Mouse (Mus musculus) bone marrow macrophage, adult 2 months (primary cell): Measurements from ENCODE around the gene Ctnnd2. TPM values are rescaled to one million over a fixed set of nuclear protein-coding genes. Genes with fewer than 3 reads are reported as not detected.

ENCODE experiments used
- H3K27ac ChIP-seq: 2 replicates; pipeline ENCODE4 v1.5.1; 2012; ENCODE audit warnings: low read depth, low read length; ENCODE audit not compliant: insufficient read depth
- H3K4me1 ChIP-seq: 2 replicates; pipeline ENCODE4 v1.6.1; 2012; ENCODE audit warnings: low read length; ENCODE audit not compliant: control insufficient read depth, insufficient read depth
- H3K4me3 ChIP-seq: 2 replicates; pipeline ENCODE4 v1.5.1; 2012; ENCODE audit warnings: mild to moderate bottlenecking, low read length, moderate library complexity; ENCODE audit not compliant: insufficient read depth
- CTCF ChIP-seq: IDR thresholded peaks from 2 replicates; pipeline ENCODE4 v1.5.1; 2012; ENCODE audit warnings: low read depth, mild to moderate bottlenecking, low read length, moderate library complexity
- POLR2A ChIP-seq: IDR thresholded peaks from 2 replicates; pipeline ENCODE4 v1.6.1; 2012; ENCODE audit warnings: mild to moderate bottlenecking, low read depth, low read length, borderline replicate concordance
- polyA plus RNA-seq: library from polyadenylated mRNA; stranded (reverse); fragments of >200 nt; gene quantifications from 2 replicates; pipeline ENCODE4 v1.2.4, GENCODE M21; 2012; ENCODE audit not compliant: missing spikeins, insufficient read depth, insufficient read length

The Ctnnd2 gene
- polyA plus RNA-seq, 1 experiment = 0.58 TPM

DNA sequence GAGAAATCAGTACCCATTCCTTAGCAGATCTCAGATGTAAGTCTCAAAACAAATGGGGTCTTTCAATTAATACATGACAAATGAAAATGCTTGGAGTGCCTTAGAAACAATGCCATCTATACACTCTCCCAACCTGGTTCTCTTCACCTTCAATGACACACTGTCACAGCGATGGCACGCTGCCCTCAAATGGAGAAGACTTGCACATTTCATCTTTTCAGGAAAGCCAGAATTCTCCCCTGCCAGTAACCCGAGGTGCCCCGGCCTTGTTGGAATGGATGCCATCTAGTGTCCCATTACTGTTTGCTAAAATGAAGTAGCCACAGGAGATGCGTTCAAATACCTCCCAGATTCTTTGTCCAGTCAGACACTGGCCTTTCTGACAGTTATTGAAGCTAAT, 525.0 kb downstream of the Ctnnd2 start:
- TF ChIP-seq CTCF (no peak), POLR2A (no peak)
- Histone ChIP-seq H3K4me1 (no peaks in the 10 kb centered on the region), H3K4me3 (no peak overlapping the region), H3K27ac (no peak overlapping the region)

DNA sequence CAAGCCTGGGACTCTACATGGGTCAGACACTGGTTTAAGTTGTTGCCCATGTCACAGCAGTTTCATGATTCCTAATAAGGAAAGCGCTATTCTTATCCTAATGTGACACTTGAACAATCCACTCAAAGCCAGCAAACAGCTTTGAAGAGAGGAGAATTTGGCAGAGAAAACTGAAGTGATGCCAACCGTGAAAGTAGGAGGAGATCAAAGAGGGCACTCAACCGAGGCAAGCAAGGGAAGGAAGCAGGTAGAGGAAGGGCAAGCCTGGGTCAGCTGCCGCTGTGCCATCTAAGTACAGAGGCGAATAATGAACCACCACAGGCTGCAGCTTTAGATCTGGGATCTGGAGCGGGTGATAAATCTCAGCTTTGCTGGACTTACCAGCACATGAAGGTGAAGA, 528.4 kb downstream of the Ctnnd2 start:
- H3K4me3 ChIP-seq = no peak overlapping the region
- H3K27ac ChIP-seq = no peak overlapping the region
- TF ChIP-seq POLR2A (no peak), CTCF (no peak)
- H3K4me1 ChIP-seq = no peaks in the 10 kb centered on the region

DNA sequence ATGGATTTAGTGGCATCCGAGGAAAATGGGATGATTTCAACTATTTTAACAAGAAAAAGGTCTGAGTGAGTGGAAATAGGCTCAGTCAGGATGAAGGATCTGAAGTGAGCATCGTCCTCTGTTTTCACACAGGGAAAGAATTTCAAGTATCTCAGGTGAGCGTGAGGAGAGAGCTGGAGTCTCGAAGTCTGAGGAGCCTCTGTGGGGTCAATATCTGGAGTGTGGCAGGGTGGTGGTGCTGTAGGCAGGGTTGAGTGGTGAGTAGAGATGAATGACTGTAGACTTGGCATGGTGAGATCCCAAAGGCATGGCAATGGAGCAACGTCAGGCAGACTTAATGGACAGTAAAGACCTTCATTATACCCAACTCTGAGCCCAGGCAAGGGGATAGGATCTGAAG, 529.2 kb downstream of the Ctnnd2 start:
- no peak overlapping the region for H3K27ac ChIP-seq
- H3K4me1 ChIP-seq = no peaks in the 10 kb centered on the region
- TF ChIP-seq CTCF = no peak
- H3K4me3 ChIP-seq = no peak overlapping the region

DNA sequence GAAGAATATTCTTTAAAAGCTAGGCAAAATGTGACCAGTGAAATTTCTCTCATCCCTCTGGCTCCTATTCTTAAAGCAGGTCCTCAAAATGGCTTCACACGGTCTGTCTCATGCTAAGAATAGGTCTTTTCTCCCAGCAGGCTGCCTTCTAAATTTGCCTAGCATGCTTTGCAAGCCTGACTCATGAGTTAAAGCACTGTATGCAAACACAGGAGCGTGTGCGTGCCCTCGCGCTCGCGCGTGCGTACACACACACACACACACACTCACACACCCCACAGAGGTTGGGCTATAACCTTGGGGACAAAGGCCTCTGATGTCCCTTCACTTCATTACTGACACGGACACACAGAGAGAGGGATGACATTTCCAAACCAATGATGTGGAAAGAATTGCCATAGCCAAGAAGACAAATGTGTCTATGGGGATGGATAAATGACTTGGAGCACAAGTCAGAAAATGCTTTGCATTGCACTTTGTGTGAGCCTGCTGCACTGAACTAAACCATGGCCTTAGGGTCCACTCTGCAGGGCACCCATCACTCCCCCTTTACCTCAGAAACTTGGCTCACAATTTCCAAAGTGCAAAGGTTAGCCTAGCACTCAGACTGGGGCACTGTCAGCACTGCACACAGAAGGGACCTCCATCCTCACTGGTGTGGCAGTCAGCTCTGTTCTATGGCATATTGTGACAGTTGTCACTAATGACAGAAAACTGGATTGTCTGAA, 536.8 kb downstream of the Ctnnd2 start:
- TF ChIP-seq POLR2A (no peak), CTCF (no peak)
- H3K27ac ChIP-seq = no peak overlapping the region
- no peak overlapping the region for H3K4me3 ChIP-seq
- H3K4me1 ChIP-seq = no peaks in the 10 kb centered on the region

DNA sequence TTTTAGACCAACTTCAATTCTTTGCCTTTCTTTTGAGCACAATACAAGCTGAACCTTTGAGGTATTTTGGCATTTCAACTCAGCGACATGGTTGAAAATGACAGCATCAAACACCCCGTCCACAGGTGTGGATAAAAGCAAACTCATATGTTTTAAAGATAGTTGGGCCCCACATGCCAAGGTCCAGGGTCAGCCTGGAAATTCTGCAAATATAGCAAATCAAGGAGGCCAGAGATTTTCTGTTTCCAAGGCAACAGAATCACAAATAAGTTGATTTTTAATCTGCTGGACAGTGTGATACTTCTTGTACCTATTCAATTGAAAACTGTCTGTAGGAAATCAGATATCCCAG, 537.3 kb downstream of the Ctnnd2 start:
- TF ChIP-seq POLR2A = no peak
- no peak for TF ChIP-seq CTCF
- Histone ChIP-seq H3K27ac (no peak overlapping the region), H3K4me3 (no peak overlapping the region), H3K4me1 (no peaks in the 10 kb centered on the region)

DNA sequence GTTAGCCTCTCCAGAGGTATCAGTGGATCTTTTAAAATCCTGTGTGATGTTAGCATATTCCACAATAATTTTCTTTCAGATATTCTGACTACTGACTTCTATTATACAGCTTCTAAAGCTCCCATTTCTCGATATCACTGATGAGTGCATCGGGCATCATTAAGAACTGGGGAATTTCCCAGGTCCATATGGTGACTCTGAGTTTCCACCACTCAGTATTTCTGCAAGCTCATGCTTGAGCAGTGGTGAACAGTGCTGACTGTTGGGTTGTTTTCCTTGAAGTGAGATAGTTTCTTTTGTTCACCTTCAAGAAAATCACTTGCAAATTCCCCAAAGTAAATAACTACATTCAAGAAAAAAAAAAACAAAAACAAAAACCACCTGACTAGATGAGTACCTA, 542.4 kb downstream of the Ctnnd2 start:
- no peak overlapping the region for H3K27ac ChIP-seq
- H3K4me3 ChIP-seq = no peak overlapping the region
- H3K4me1 ChIP-seq = no peaks in the 10 kb centered on the region
- no peak for TF ChIP-seq POLR2A
- no peak for TF ChIP-seq CTCF

DNA sequence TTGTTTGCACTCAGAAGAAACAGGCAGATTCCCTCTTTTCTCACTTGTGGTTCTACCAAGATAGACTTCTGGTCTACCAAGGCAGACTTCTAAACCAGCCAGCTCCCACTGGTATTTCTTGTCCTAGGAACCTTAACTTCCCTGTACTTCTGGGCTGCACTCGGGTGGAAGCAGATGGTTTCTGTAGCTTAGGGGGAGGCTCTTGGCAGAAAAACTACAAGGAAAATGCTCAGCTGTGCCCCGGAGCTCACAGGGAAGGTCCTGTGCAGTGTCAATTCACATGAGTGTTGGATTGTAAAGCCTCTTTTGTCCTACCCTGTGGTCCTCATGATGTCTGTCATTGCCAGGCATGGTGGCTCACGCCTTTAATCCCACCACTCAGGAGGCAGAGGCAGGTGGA, 546.4 kb downstream of the Ctnnd2 start:
- Histone ChIP-seq H3K4me3 (no peak overlapping the region), H3K4me1 (no peaks in the 10 kb centered on the region), H3K27ac (no peak overlapping the region)
- TF ChIP-seq CTCF = no peak
- TF ChIP-seq POLR2A = no peak

DNA sequence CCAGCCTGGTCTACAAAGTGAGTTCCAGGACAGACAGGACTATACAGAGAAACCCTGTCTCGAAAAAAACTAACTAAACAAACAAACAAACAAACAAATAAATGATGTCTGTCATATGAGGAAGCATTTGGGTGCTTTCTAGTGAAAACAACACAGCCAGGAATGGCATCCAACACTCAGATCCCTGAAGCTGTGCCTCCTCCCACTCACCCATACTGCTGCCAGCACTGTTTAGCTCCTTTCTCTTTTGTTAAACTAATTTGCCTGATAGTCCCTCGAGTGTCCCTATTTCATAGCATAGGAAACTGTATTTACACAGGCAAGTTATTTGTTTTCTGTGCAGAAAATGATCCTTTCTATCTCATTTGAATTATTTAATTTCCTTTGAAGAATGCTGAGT, 546.8 kb downstream of the Ctnnd2 start:
- no peak overlapping the region for H3K27ac ChIP-seq
- H3K4me1 ChIP-seq = no peaks in the 10 kb centered on the region
- no peak for TF ChIP-seq CTCF
- TF ChIP-seq POLR2A = no peak
- no peak overlapping the region for H3K4me3 ChIP-seq

DNA sequence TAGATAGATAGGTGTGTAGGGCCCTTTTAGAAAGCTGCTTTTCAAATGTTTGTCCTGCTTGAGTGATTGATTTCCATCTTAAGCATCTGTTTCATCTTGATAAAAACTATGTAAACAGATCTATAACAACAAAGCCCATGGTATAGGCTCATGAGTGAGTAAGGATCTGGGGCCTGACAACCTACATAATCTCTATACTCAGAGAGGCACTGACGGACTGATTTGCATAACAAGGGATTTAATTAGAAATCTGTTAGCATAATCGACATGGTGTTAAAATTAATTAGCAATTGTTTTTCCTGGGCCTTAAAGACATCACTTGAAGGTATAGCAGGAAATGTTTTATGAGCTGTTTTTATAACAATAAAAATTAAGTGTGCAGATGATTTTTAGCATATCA, 548.7 kb downstream of the Ctnnd2 start:
- TF ChIP-seq POLR2A = no peak
- TF ChIP-seq CTCF = no peak
- no peak overlapping the region for H3K27ac ChIP-seq
- no peaks in the 10 kb centered on the region for H3K4me1 ChIP-seq
- no peak overlapping the region for H3K4me3 ChIP-seq

DNA sequence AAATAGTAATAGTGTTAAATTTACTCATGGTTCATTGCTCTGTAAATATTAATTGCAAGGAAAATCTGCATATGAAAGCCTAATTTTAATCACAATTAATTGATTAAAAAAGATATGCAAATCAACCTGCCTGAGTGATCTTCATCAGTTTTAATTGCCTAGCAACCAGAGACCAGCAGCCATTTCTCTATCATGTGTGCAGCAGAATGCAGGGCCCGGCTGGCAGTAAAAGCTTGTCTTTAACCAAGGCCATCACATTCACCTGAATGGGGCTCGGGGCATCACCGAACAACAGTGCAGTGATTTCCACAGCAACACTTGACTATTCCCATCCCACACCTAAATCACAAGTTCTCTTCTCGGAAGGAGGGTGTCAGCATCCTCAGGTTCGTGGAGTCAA, 553.7 kb downstream of the Ctnnd2 start:
- TF ChIP-seq POLR2A (no peak), CTCF (no peak)

DNA sequence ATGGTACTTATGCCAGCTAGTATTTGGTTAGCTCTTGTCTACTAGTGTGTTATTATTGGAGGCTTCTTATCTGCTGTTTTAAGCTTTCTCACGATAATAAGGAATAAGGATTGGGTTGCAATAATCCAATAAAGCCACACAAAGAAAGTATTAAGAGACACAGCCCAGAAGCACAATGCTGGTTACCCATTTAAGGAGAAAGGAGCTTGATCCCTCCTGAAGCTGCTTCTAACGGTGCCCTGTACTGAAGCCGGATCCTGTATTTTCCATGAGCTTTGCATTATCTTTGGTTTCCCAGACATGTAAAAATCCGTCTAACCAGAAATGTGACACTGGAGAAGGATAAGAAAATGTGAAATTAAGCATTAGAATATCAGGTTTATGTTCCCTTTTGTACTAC, 565.8 kb downstream of the Ctnnd2 start:
- TF ChIP-seq CTCF = no peak
- no peak overlapping the region for H3K4me3 ChIP-seq
- H3K4me1 ChIP-seq = peaks cover 3% of the 10 kb centered on the region
- no peak overlapping the region for H3K27ac ChIP-seq

More for the DNA sequence above, 553.7 kb downstream of the Ctnnd2 start:
- Histone ChIP-seq H3K4me1 (peaks cover 2% of the 10 kb centered on the region; the same call in 1 of the 2 replicates), H3K27ac (no peak overlapping the region), H3K4me3 (no peak overlapping the region)
